Mouse (Mus musculus): ENCODE data around the gene Gm11213. TPM values are rescaled to one million over a fixed set of nuclear protein-coding genes. Genes with fewer than 3 reads are reported as not detected.

The Gm11213 gene
- polyA plus RNA-seq (2014; fragmentation: Illumina TruSeq; extraction: RNeasy Lipid Tissue Mini Kit (QIAGEN cat#74804); ENCODE audit: low read depth, low replicate concordance): 77.1 TPM

GRCm38 (mm10) chr4:63604945-63605344 lies at the start of gene Gm11213:
Gene Gm11213 (minus strand): TSS chr4:63605261.

GRCm38 (mm10) chr4:63622378-63622835 lies 17.3 kb upstream of the Gm11213 start, which contains the start of gene Tex48:
Gene Tex48 (minus strand): TSS chr4:63622428.

DNA sequence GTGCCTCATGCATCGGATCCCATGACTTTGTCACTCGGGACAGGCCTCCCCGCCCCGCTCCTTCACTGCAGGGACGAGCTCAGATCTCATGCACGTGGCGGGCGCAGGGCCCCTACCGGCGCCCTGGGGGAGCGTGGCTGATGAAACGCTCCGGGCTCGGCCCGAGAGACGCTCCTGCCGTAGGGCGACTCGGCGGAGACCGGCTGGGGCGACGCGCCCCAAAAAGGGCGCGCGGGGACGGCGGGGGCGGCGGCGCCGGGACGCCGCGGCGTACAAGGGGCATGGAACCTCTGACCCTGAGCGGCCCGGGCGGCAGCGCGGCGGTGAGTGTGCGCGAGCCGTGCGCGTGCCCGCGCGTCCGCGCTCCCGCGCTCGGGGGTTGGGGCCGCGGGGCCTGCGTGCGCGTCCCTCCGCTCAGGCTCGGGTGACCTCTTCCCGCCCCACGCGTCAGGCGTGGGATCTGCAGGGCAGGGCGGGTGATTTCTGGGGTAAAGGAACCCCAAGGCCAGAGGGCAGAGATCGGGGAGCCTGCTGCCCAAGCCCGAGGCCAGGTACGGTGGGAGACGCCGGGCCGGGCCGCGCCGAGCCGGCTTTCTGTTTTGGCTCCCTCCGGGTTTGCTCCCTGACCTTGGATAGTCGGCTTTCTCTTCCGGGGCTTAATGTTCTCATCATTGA lies 46.5 kb downstream of the Gm11213 start, which contains the start of gene Tmem268:
Tmem268 (plus strand) TSS at position 375 of the 675 bp plus-strand sequence.

Other genes with a start within 250 kb of the Gm11213 start
- gene Orm3, start 249.1 kb downstream of the Gm11213 start, polyA plus RNA-seq (2014; fragmentation: Illumina TruSeq; extraction: RNeasy Lipid Tissue Mini Kit (QIAGEN cat#74804); ENCODE audit: low read depth, low replicate concordance): not detected
- not detected for gene Orm2, start 242.8 kb downstream of the Gm11213 start, polyA plus RNA-seq (2014; fragmentation: Illumina TruSeq; extraction: RNeasy Lipid Tissue Mini Kit (QIAGEN cat#74804); ENCODE audit: low read depth, low replicate concordance)
- 1.6 TPM for gene Akna, start 201.9 kb downstream of the Gm11213 start, polyA plus RNA-seq (2014; fragmentation: Illumina TruSeq; extraction: RNeasy Lipid Tissue Mini Kit (QIAGEN cat#74804); ENCODE audit: low read depth, low replicate concordance)
- 2.3 TPM for gene Whrn, start 109.3 kb downstream of the Gm11213 start, polyA plus RNA-seq (2014; fragmentation: Illumina TruSeq; extraction: RNeasy Lipid Tissue Mini Kit (QIAGEN cat#74804); ENCODE audit: low read depth, low replicate concordance)
- gene Atp6v1g1, start 60.5 kb downstream of the Gm11213 start, polyA plus RNA-seq (2014; fragmentation: Illumina TruSeq; extraction: RNeasy Lipid Tissue Mini Kit (QIAGEN cat#74804); ENCODE audit: low read depth, low replicate concordance): 175 TPM
- 1.8 TPM for gene Tmem268, start 46.5 kb downstream of the Gm11213 start, polyA plus RNA-seq (2014; fragmentation: Illumina TruSeq; extraction: RNeasy Lipid Tissue Mini Kit (QIAGEN cat#74804); ENCODE audit: low read depth, low replicate concordance)
- 260 TPM for gene Tex48, start 17.2 kb upstream of the Gm11213 start, polyA plus RNA-seq (2014; fragmentation: Illumina TruSeq; extraction: RNeasy Lipid Tissue Mini Kit (QIAGEN cat#74804); ENCODE audit: low read depth, low replicate concordance)
- gene Gm11214, start 58.1 kb upstream of the Gm11213 start, polyA plus RNA-seq (2014; fragmentation: Illumina TruSeq; extraction: RNeasy Lipid Tissue Mini Kit (QIAGEN cat#74804); ENCODE audit: low read depth, low replicate concordance): not detected
- 2.1 TPM for gene Tnfsf15, start 139.9 kb upstream of the Gm11213 start, polyA plus RNA-seq (2014; fragmentation: Illumina TruSeq; extraction: RNeasy Lipid Tissue Mini Kit (QIAGEN cat#74804); ENCODE audit: low read depth, low replicate concordance)

Measured in testis, adult 10 weeks (tissue).